Mouse (Mus musculus) CH12F3 (cell line): ENCODE results near the gene Ebf4.

ENCODE experiments used
- in situ Hi-C: fragments of 300-500 bp; cut with MboI; formaldehyde crosslinking; loops from 2 replicates; pipeline ENCODE4 v1.14.3; 2020; ENCODE audit warnings: low sequenced_read_pairs

Ebf4 gene

DNA sequence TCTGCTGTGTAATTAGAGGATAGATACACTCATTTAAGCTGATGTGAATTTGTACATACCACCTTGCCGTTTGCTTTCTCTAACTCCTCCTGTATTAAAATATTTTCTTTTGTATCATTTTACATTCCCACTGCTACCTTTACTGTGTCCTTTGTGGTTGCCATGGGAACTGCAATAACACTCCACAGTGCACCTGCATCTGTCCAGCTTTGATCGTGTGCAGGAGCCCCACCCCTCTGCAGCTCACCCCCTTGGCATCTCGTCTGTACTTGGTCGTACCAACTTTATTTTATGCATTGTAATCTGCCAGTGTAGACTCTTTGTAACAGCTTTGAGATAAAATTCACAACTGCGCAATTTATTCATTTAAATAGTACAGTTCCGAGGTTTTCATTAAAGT is 88.9 kb downstream of the Ebf4 start:
- in situ Hi-C loops, result no loop called here

DNA sequence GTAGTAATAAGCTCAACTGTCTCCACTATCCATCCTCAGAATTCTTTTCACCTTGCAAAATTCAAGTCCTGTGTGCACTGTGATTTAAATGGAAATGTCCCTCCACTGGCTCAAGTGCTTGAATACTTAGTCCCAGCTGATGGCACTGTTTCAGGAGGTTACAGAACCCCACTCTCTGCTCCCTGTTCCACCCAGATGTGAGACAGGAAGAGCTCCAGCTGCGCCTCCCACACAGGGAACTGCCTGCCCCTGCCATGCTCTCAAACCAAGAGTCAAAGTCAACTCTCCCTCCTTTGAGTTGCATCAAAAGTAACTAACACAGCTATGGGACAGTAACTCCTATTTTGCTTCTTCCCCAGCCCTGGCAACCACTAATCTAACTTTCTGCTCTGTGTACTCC is 91.2 kb downstream of the Ebf4 start:
- in situ Hi-C loops, result no loop called here

DNA sequence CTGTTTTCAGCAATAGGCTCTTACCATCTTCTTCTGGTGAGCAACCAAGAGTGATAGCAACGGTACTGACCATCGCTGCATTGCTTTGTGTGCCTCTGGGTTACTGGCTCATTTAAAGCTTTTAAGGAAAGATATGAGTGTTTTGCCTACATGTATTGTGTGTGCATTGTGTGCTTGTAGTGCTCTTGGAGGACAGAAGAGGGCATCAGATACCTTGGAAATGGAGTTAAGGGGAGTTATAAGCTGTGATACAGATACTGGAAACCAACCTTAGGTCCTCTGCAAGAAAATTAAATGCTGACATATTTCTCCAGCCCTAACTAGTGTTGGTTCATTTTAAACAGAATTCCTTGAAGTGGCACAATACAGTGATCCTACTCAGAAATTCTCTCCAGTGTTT is 93.8 kb downstream of the Ebf4 start:
- in situ Hi-C loops, result no loop called here

DNA sequence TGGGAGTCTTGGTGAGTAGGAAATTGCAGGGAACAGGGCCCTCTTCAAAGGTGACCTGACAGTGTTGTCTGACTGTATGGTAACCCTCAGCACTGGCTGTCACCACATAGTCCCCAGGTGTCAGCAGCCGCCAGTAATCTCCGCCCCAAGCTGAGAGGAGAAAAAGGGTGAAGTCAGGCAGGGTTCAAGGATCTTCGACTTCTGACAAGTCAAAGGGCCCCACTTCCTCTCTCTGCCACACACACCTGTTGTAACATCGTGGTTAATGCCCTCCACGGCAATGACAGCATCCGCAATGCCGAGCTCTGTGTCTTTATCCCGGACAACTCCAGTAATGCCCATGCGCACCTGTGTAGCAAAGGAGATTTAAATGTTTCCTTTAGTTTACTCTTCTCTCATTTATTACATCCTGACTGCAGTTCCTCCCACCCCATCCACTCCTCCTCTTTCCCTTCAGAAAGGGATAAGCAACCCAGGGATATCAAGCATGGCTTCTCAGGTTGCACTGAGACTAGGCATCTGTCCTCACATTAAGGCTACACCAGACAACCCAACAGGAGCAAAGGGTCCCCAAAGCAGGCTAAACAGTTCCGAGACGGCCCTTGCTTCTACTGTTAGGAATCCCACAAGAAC is 96.1 kb downstream of the Ebf4 start:
- in situ Hi-C loops, result no loop called here

DNA sequence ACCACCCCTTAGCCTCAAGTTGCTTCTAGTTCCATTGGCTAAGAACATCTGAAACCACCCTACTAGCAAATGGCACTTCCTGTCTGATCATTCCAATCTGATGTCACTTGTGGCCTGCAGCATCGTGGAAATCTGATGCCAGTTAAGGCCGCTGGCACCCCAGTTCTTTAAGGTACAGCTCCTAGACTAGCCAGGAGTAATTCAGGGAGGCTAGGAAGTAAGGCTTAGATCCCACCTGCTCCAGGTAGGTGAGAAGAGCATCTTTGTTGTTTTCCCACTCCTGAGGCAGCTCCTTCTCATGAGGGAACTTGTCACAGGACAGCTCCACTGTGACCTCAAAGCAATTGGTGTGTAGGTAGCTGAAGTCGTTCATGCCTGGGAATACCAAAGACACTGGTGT is 97.9 kb downstream of the Ebf4 start:
- in situ Hi-C loops, result no loop called here

DNA sequence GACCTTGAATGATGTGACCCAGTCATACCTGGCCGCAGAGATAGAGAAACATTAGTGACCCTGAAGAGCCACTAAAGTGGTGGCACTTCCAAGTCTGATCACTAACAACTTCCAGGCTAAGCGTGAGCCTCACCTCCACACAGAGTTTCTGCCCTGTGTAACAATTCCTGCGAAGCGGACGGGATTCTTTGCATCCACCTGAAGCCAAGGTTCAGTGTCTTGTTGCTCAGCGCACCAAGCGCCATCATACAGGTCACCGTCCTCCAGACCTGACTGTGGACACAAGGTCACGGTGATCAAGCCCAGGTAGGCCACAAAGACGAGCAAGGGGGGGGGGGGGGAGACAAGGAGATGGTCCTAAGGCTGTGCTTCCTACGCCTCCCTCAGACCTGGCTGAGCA is 100.7 kb downstream of the Ebf4 start:
- in situ Hi-C loops, result no loop called here

DNA sequence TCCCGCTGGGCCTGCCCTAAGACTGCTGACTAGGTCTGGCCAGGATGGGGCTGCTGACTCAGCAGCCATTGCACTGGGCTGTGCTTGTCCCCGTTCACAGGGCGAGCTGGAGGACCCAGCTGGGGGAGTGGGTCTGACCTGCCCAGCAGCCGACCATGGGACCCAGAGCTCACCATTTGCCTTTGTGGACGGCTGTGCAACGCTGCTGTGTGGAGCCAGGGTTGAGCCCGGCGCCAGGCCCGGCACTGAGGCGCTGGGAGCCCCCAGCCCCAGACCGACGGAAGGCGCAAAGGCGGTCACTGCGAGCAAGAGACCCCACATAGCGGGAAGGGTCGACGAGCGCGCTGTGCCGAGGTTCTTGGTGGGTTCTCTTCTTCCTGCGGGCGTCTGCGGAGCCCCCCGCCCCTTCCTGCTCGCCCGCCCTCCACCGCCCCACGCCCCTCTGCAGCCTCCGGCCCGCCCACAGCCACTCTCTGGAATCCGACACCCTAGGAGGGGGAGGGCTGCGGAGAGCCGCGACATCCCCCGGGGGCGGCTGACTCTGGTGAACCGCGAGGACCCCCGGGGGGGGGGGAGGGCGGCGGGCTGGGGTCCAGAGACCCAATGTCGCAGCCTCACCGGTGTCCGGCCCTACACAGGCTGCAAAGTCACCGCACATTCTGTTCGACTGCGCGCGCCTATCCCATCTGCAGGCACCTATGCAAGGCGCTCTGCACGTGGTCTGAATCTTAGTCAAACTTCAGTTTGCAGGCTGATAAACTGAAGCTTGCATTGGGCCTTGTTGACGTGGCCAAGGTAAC is 102.4 kb downstream of the Ebf4 start, which contains the start of gene Cpxm1:
Cpxm1 (minus strand) TSS at position 389 of the 800 bp plus-strand sequence.
- in situ Hi-C loops, result no loop called here

DNA sequence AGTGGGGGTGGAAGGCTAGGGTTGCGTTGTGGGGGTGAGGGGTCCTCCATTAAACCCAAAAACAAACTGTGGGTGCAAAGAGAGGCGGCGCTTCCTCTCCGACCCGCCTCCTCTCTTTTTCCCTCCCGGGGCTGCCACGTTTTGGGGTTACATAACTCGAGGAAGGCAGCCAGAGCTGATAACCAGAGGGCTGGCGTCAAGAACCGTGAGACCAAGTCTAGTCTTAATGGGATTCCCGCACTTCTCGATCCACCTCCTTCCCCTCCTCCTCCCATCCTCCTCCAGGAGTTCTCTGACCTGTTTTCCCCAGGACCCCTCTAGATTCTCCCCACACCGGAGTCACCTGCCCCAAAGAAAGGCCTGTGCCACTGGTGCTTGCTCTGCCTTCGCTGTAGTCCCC is 103.1 kb downstream of the Ebf4 start:
- in situ Hi-C loops, result no loop called here

DNA sequence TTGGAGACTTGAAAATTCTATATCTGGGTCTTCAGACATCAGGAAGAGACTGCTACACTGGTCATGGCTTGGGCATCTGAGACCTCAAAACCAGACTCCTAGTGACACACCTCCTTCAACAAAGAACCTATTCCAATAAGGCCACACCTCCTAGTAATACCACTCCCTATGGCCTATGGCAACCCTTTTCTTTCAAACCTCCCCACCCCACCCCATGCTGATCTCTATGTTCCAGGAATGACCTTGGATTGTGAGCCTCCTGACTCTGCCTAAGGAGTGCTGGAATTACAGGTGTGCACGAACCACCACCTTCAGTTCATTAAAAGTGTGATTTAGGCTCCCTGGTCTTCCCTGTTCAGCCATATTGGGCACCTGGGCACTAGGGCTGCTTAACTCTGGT is 105.1 kb downstream of the Ebf4 start:
- in situ Hi-C loops, result no loop called here

DNA sequence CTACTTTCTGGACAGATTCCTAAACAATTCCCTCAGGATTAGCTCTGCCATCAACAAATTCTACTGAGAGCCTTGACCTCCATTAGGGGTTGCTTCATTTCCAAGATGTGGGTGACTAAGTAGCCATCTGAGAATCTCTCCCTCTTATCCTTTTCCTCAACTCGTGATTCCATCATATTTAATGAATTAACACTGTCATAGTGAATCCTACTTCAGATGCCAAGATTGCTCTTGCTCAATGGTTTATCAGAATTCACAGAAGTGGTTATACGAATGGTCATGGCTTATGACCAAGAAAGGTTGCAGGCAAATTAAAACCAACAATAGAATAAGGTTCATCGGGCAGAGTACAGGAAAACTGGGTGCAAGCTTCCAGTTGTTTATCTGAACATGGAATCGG is 106.9 kb downstream of the Ebf4 start:
- in situ Hi-C loops, result no loop called here

DNA sequence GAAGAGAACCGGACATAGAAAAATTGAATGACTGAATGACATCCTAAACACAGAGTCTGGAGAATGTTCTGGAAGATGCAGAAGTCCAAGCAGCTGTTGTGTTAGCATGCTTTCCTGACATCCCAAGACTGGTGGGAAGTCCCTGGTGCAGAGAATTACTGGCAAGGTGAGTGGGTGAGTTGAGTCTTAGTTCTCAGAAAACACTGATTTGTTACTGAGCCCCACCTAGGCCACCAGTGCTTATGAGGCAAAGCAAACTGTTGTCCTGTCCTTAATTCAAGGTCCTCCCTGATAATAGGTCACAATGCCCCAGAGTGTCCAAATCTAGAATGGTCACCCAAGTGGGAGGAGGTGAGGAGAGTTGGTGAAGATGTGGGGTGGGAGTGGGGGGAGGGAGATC is 110.0 kb downstream of the Ebf4 start, which contains the start of the genes Gm28372 and 1700020A23Rik:
Gm28372 (plus strand) TSS at position 301 of the 400 bp plus-strand sequence.
1700020A23Rik (plus strand) TSS at position 321 of the 400 bp plus-strand sequence.
- in situ Hi-C loops, result no loop called here

DNA sequence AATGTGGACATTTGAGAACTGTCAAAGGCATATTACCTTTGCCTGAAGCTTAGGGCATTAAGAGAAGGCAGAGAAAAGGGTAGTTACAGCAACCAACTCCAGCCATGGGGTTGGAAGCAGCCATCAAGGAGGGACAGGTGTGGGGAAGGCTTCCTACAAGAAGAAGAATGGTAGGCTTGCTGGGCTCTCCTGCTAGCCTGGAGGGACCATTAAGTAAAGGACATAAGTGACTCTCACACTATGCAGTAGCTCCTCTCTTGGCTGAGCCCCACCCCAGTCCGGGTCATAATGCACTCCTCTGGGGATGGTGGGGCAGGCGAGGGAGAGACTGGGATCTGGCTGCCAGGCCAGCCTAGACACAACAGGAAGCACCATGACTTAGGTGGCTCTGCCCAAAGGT is 111.2 kb downstream of the Ebf4 start, which contains the start of gene Tmem239:
Tmem239 (plus strand) TSS at position 301 of the 400 bp plus-strand sequence.
- in situ Hi-C loops, result no loop called here

DNA sequence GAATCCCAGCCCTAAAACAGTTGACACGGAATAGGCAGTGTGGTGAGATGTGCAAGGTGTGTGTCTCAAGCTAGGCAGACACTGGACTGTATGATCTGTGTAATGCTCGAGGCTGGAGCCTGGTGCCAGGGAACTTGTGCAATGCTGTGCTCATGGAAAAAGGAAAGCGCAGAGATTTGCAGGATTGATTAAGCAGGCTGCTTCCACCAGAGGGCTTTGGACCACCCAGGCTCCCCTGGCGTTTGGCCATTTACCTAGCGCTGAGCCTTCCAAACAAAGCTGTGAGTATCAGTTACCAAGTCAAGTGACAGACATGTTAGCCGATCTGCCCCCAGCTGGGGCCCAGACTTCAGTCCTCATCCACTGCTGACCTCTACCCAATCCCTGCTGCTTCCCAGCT is 113.2 kb downstream of the Ebf4 start:
- in situ Hi-C loops, result no loop called here

DNA sequence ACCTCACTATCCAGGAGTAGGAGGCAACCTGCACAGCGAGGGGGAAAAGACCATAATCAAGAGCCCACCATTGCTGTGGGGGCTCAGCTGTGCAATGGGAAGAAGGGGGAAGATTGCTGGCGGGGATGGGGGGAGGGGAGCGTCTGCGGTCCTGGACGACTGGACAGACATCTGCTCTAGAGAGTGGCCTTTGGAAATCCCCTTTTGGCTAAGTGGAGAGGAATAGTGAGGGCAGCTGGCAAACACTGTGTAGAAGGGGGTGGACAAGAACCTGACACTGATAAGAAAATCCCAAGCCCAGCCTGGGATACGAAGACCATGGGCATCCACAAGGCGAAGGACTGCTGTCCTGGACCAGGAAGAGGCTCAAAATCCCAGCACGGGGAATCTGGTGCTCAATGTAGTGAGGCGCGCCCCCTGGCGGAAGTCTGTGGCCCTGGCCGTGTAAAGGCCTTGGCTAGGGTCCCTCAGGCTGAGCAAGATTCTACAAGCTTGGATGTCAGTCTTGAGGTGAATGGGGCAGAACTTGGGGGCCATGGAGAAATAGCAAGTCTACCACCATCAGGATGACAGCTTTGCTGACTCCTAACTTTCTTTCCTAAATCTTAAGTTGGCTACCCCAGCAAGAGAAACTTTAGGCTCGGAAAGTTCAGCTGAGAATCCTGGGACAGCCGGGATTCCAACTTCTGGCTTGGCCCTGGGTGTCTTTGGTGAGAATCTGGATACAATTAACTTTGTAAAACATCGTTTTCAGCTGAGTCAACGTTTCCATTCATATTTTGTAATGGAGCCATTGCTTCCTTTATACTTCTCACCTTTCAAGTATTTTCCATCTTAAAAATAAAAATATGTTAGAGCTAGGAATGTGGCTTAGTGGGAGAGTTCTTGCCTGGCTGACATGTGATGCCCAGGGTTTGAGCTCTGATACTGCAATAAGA is 116.9 kb downstream of the Ebf4 start:
- in situ Hi-C loops, result no loop called here

DNA sequence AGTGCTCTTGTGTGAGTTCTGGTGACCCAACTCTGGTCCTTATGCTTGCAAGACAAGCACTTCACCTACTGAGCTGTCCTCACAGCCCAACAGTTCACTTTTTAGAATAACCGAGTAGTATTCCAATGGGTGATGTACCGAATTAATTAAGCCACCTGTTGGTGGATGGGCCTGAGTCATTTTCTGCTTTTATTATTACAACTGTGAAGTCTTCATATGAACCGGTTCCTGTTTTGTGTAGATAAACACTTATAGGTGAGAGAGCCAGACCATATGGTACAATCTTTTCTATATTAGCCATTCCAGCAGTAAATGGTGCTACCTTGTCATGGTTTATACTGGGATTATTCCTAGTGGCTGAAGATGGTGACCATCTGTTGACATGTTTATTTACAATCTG is 117.8 kb downstream of the Ebf4 start:
- in situ Hi-C loops, result no loop called here

DNA sequence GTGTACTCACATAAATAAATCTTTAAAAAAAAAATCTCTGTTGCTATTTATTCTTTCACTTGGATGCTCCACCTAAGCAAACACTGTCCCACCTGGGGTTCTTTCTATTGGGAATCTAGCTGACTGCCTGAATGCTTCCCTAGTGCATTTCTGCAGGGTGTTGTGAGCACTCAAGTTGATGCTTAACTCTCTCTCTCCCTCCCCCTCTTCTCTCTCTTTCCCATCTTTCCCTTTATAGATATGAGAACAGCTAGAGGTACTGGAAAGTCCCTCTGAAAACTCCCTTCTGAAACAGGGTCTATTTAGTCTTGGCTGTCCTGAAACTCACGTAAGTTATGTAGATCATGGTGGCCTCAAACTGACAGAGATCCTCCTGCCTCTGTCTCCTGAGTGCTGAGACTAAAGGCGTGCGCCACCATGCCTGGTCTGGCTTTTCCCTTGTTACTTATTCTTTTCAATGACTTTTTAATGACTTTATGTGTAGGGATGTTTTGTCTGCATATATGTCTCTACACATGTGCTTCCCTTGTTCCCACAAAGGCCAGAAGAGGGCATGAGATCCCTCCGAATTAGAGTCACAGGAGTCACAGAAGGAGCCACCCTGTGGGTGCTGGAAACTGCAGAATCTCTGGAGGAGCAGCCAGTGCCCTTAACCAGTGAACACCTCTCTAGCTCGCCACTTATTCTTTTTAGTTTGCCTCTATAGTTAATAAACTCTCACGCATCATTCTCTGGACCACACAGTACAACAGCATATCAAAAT is 119.3 kb downstream of the Ebf4 start:
- in situ Hi-C loops, result no loop called here
